Mouse (Mus musculus): ENCODE results near the gene Ccnyl1. TPM values are rescaled to one million over a fixed set of nuclear protein-coding genes. Genes with fewer than 3 reads are reported as not detected.

The Ccnyl1 gene
- polyA plus RNA-seq, 2 experiments, result 9.4 to 40.8 TPM

GRCm38 (mm10) chr1:64669451-64669850 is 20.8 kb upstream of the Ccnyl1 start:
- no peak for ATAC-seq (ENCODE audit: low FRiP score, low read depth)
- no peak for TF ChIP-seq POLR2A (IDR thresholded peaks at IDR 0.05; ENCODE audit: borderline replicate concordance, extremely low read depth, insufficient read depth, insufficient read length)
- no peak overlapping the region for H3K4me3 ChIP-seq (replicated peaks; ENCODE audit: low read length)
- H3K36me3 ChIP-seq (ENCODE audit: control insufficient read depth, insufficient read depth, low read length), result no peaks in the 10 kb centered on the region
- no peak overlapping the region for H3K9ac ChIP-seq (ENCODE audit: low read depth, low read length, severe bottlenecking)
- no peaks in the 10 kb centered on the region for H3K27me3 ChIP-seq (ENCODE audit: control insufficient read depth, insufficient read depth, low read length)
- 66% methylated on average over 2 of the region's 2 CpGs for WGBS
- H3K4me2 ChIP-seq (replicated peaks; ENCODE audit: low read depth, low read length, severe bottlenecking), result no peak overlapping the region
- H3K27ac ChIP-seq (replicated peaks; ENCODE audit: low read depth, low read length), result no peak overlapping the region
- H3K4me1 ChIP-seq (ENCODE audit: control insufficient read depth, insufficient read depth, low read length), result no peaks in the 10 kb centered on the region; the same call in 1 of the 2 replicates
- no peaks in the 10 kb centered on the region for H3K9me3 ChIP-seq (ENCODE audit: control insufficient read depth, low read length)
- no peak for DNase-seq (ENCODE audit: low spot score)

- no peak for ATAC-seq (ENCODE audit: low FRiP score, low read depth)
- Histone ChIP-seq H3K4me1 (ENCODE audit: control insufficient read depth, insufficient read depth, low read length) (peaks cover 3% of the 10 kb centered on the region; the same call in 1 of the 2 replicates), H3K4me3 (replicated peaks; ENCODE audit: low read length) (no peak overlapping the region), H3K9me3 (ENCODE audit: control insufficient read depth, low read length) (no peaks in the 10 kb centered on the region), H3K36me3 (ENCODE audit: control insufficient read depth, insufficient read depth, low read length) (no peaks in the 10 kb centered on the region), H3K9ac (ENCODE audit: low read depth, low read length, severe bottlenecking) (no peak overlapping the region), H3K4me2 (replicated peaks; ENCODE audit: low read depth, low read length, severe bottlenecking) (no peak overlapping the region), H3K27me3 (ENCODE audit: control insufficient read depth, insufficient read depth, low read length) (no peaks in the 10 kb centered on the region), H3K27ac (replicated peaks; ENCODE audit: low read depth, low read length) (no peak overlapping the region)
- no peak for TF ChIP-seq POLR2A (IDR thresholded peaks at IDR 0.05; ENCODE audit: borderline replicate concordance, extremely low read depth, insufficient read depth, insufficient read length)
- 88% methylated on average over 5 of the region's 5 CpGs for WGBS
- DNase-seq (ENCODE audit: low spot score), result no peak
Measured at GRCm38 (mm10) chr1:64673931-64674330, 16.3 kb upstream of the Ccnyl1 start.

DNA sequence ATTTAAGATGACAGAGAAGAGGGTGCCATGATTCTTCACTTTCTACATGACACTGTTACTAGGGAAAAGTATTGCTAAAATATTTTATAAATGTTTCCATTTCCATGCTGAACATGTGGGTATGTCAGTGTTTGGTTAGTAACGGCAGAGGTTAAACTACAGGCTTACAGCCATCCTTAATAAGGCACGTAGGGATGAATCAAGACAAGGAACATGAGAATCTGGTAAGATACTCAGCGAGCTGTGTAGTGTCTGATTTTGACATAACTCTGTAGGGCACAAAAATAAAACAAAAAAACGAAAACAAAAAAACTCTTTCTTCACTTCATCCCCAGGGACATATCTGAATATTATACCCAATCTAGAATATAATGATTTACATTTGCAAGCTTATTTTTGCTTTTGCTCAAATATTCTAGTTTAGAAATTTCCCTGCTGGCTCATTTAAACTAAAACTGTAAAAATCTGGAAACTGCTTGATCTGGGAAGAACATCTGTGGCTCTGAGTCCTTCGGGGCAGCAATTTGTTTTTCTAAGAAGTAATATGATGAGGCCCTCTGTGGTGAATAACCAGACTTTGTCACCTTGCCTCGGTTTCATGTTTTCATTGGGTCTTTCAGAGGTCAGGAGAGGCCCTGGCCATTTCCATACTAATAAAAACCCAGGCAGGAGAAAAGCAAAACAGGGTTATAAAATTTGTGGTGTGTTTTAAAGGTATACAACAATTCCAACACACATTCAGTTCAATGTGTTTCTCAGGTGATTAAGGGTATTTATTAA is 14.0 kb upstream of the Ccnyl1 start:
- Histone ChIP-seq H3K4me1 (ENCODE audit: control insufficient read depth, insufficient read depth, low read length) (peaks cover 3% of the 10 kb centered on the region; the same call in 1 of the 2 replicates), H3K9me3 (ENCODE audit: control insufficient read depth, low read length) (no peaks in the 10 kb centered on the region), H3K4me2 (replicated peaks; ENCODE audit: low read depth, low read length, severe bottlenecking) (no peak overlapping the region), H3K4me3 (replicated peaks; ENCODE audit: low read length) (no peak overlapping the region), H3K9ac (ENCODE audit: low read depth, low read length, severe bottlenecking) (no peak overlapping the region), H3K36me3 (ENCODE audit: control insufficient read depth, insufficient read depth, low read length) (no peaks in the 10 kb centered on the region), H3K27me3 (ENCODE audit: control insufficient read depth, insufficient read depth, low read length) (no peaks in the 10 kb centered on the region), H3K27ac (replicated peaks; ENCODE audit: low read depth, low read length) (no peak overlapping the region)
- peak; percentile 46 for DNase-seq (ENCODE audit: low spot score)
- peak; percentile 81 for ATAC-seq (ENCODE audit: low FRiP score, low read depth)
- 25% methylated on average over 6 of the region's 6 CpGs for WGBS
- TF ChIP-seq POLR2A (IDR thresholded peaks at IDR 0.05; ENCODE audit: borderline replicate concordance, extremely low read depth, insufficient read depth, insufficient read length), result no peak

- Histone ChIP-seq H3K9ac (ENCODE audit: low read depth, low read length, severe bottlenecking) (no peak overlapping the region), H3K4me2 (replicated peaks; ENCODE audit: low read depth, low read length, severe bottlenecking) (no peak overlapping the region), H3K27ac (replicated peaks; ENCODE audit: low read depth, low read length) (no peak overlapping the region), H3K4me1 (ENCODE audit: control insufficient read depth, insufficient read depth, low read length) (peaks cover 3% of the 10 kb centered on the region; the same call in 1 of the 2 replicates), H3K27me3 (ENCODE audit: control insufficient read depth, insufficient read depth, low read length) (no peaks in the 10 kb centered on the region), H3K4me3 (replicated peaks; ENCODE audit: low read length) (no peak overlapping the region), H3K36me3 (ENCODE audit: control insufficient read depth, insufficient read depth, low read length) (no peaks in the 10 kb centered on the region), H3K9me3 (ENCODE audit: control insufficient read depth, low read length) (no peaks in the 10 kb centered on the region)
- 92% methylated on average over 3 of the region's 3 CpGs for WGBS
- TF ChIP-seq POLR2A (IDR thresholded peaks at IDR 0.05; ENCODE audit: borderline replicate concordance, extremely low read depth, insufficient read depth, insufficient read length), result no peak
- no peak for DNase-seq (ENCODE audit: low spot score)
- ATAC-seq (ENCODE audit: low FRiP score, low read depth), result no peak
Measured at GRCm38 (mm10) chr1:64681499-64681898, 8.8 kb upstream of the Ccnyl1 start.

- H3K9ac ChIP-seq (ENCODE audit: low read depth, low read length, severe bottlenecking), result no peak overlapping the region
- TF ChIP-seq POLR2A (IDR thresholded peaks at IDR 0.05; ENCODE audit: borderline replicate concordance, extremely low read depth, insufficient read depth, insufficient read length), result no peak
- H3K36me3 ChIP-seq (ENCODE audit: control insufficient read depth, insufficient read depth, low read length), result no peaks in the 10 kb centered on the region
- H3K4me2 ChIP-seq (replicated peaks; ENCODE audit: low read depth, low read length, severe bottlenecking), result no peak overlapping the region
- ATAC-seq (ENCODE audit: low FRiP score, low read depth) (no peak), DNase-seq (ENCODE audit: low spot score) (no peak)
- 83% methylated on average over 3 of the region's 3 CpGs for WGBS
- no peaks in the 10 kb centered on the region for H3K27me3 ChIP-seq (ENCODE audit: control insufficient read depth, insufficient read depth, low read length)
- no peak overlapping the region for H3K4me3 ChIP-seq (replicated peaks; ENCODE audit: low read length)
- H3K9me3 ChIP-seq (ENCODE audit: control insufficient read depth, low read length), result no peaks in the 10 kb centered on the region
- no peak overlapping the region for H3K27ac ChIP-seq (replicated peaks; ENCODE audit: low read depth, low read length)
- H3K4me1 ChIP-seq (ENCODE audit: control insufficient read depth, insufficient read depth, low read length), result no peaks in the 10 kb centered on the region
Measured at GRCm38 (mm10) chr1:64683039-64683438, 7.2 kb upstream of the Ccnyl1 start.
